Mouse (Mus musculus): ENCODE data around the gene Zbtb39. TPM values are rescaled to one million over a fixed set of nuclear protein-coding genes. Genes with fewer than 3 reads are reported as not detected.

Gene Zbtb39
- polyA plus RNA-seq, 1 experiment = 7.4 TPM

- no peak within 1 kb of the TSS for H3K4me3 ChIP-seq (ENCODE audit: control insufficient read depth, insufficient read depth, low read length)
- DNase-seq = no peak
- H3K4me1 ChIP-seq (replicated peaks; ENCODE audit: control insufficient read depth, insufficient read depth, low read length) = no peaks in the 10 kb centered on the region
- no peaks in the 10 kb centered on the region for H3K36me3 ChIP-seq (ENCODE audit: control insufficient read depth, insufficient read depth, low read length)
- 71% methylated on average over 2 of the region's 2 CpGs for WGBS
- no peaks in the 10 kb centered on the region for H3K27me3 ChIP-seq (ENCODE audit: control insufficient read depth, insufficient read depth, low read length)
- TF ChIP-seq CTCF (IDR thresholded peaks at IDR 0.05; ENCODE audit: borderline replicate concordance, control insufficient read depth, extremely low read depth, insufficient read depth, low read length, poor library complexity) = no peak
- TF ChIP-seq POLR2A (IDR thresholded peaks at IDR 0.05; ENCODE audit: control insufficient read depth, extremely low read depth, insufficient read depth, low read length, poor library complexity) = no peak
- H3K27ac ChIP-seq (ENCODE audit: control insufficient read depth, insufficient read depth, low read length) = no peak within 1 kb of the TSS
Measured at GRCm38 (mm10) chr10:127704766-127705220, 34.5 kb upstream of the Zbtb39 start, which contains the start of gene Myo1a. Myo1a (plus strand) TSS chr10:127705170.

GRCm38 (mm10) chr10:127705783-127706182 is 33.6 kb upstream of the Zbtb39 start:
- Histone ChIP-seq H3K36me3 (ENCODE audit: control insufficient read depth, insufficient read depth, low read length) (no peaks in the 10 kb centered on the region), H3K27ac (ENCODE audit: control insufficient read depth, insufficient read depth, low read length) (no peak overlapping the region), H3K4me1 (replicated peaks; ENCODE audit: control insufficient read depth, insufficient read depth, low read length) (no peaks in the 10 kb centered on the region), H3K27me3 (ENCODE audit: control insufficient read depth, insufficient read depth, low read length) (no peaks in the 10 kb centered on the region), H3K4me3 (ENCODE audit: control insufficient read depth, insufficient read depth, low read length) (no peak overlapping the region)
- no peak for DNase-seq
- WGBS = 71% methylated on average over 4 of the region's 4 CpGs
- TF ChIP-seq CTCF (IDR thresholded peaks at IDR 0.05; ENCODE audit: borderline replicate concordance, control insufficient read depth, extremely low read depth, insufficient read depth, low read length, poor library complexity) (no peak), POLR2A (IDR thresholded peaks at IDR 0.05; ENCODE audit: control insufficient read depth, extremely low read depth, insufficient read depth, low read length, poor library complexity) (no peak)

GRCm38 (mm10) chr10:127707721-127708120 is 31.6 kb upstream of the Zbtb39 start:
- 90% methylated on average over 7 of the region's 7 CpGs for WGBS
- no peaks in the 10 kb centered on the region for H3K4me1 ChIP-seq (replicated peaks; ENCODE audit: control insufficient read depth, insufficient read depth, low read length)
- TF ChIP-seq CTCF (IDR thresholded peaks at IDR 0.05; ENCODE audit: borderline replicate concordance, control insufficient read depth, extremely low read depth, insufficient read depth, low read length, poor library complexity) (no peak), POLR2A (IDR thresholded peaks at IDR 0.05; ENCODE audit: control insufficient read depth, extremely low read depth, insufficient read depth, low read length, poor library complexity) (no peak)
- no peaks in the 10 kb centered on the region for H3K36me3 ChIP-seq (ENCODE audit: control insufficient read depth, insufficient read depth, low read length)
- no peak for DNase-seq
- no peak overlapping the region for H3K27ac ChIP-seq (ENCODE audit: control insufficient read depth, insufficient read depth, low read length)
- H3K27me3 ChIP-seq (ENCODE audit: control insufficient read depth, insufficient read depth, low read length) = no peaks in the 10 kb centered on the region
- H3K4me3 ChIP-seq (ENCODE audit: control insufficient read depth, insufficient read depth, low read length) = no peak overlapping the region

- H3K36me3 ChIP-seq (ENCODE audit: control insufficient read depth, insufficient read depth, low read length) = no peaks in the 10 kb centered on the region
- H3K27ac ChIP-seq (ENCODE audit: control insufficient read depth, insufficient read depth, low read length) = no peak overlapping the region
- no peak for DNase-seq
- TF ChIP-seq CTCF (IDR thresholded peaks at IDR 0.05; ENCODE audit: borderline replicate concordance, control insufficient read depth, extremely low read depth, insufficient read depth, low read length, poor library complexity) (no peak), POLR2A (IDR thresholded peaks at IDR 0.05; ENCODE audit: control insufficient read depth, extremely low read depth, insufficient read depth, low read length, poor library complexity) (no peak)
- H3K4me3 ChIP-seq (ENCODE audit: control insufficient read depth, insufficient read depth, low read length) = no peak overlapping the region
- no peaks in the 10 kb centered on the region for H3K27me3 ChIP-seq (ENCODE audit: control insufficient read depth, insufficient read depth, low read length)
- no peaks in the 10 kb centered on the region for H3K4me1 ChIP-seq (replicated peaks; ENCODE audit: control insufficient read depth, insufficient read depth, low read length)
- 85% methylated on average over 3 of the region's 3 CpGs for WGBS
Measured at GRCm38 (mm10) chr10:127708850-127709370, 30.4 kb upstream of the Zbtb39 start.

- no peaks in the 10 kb centered on the region for H3K27me3 ChIP-seq (ENCODE audit: control insufficient read depth, insufficient read depth, low read length)
Measured at GRCm38 (mm10) chr10:127710331-127710730, 29.0 kb upstream of the Zbtb39 start.

GRCm38 (mm10) chr10:127712736-127713135 is 26.6 kb upstream of the Zbtb39 start:
- Histone ChIP-seq H3K4me1 (replicated peaks; ENCODE audit: control insufficient read depth, insufficient read depth, low read length) (no peaks in the 10 kb centered on the region), H3K36me3 (ENCODE audit: control insufficient read depth, insufficient read depth, low read length) (no peaks in the 10 kb centered on the region), H3K27me3 (ENCODE audit: control insufficient read depth, insufficient read depth, low read length) (no peaks in the 10 kb centered on the region), H3K27ac (ENCODE audit: control insufficient read depth, insufficient read depth, low read length) (no peak overlapping the region), H3K4me3 (ENCODE audit: control insufficient read depth, insufficient read depth, low read length) (no peak overlapping the region)
- TF ChIP-seq CTCF (IDR thresholded peaks at IDR 0.05; ENCODE audit: borderline replicate concordance, control insufficient read depth, extremely low read depth, insufficient read depth, low read length, poor library complexity) (no peak), POLR2A (IDR thresholded peaks at IDR 0.05; ENCODE audit: control insufficient read depth, extremely low read depth, insufficient read depth, low read length, poor library complexity) (no peak)
- no peak for DNase-seq
- WGBS = 91% methylated on average over 6 of the region's 6 CpGs

More at GRCm38 (mm10) chr10:127710331-127710730, 29.0 kb upstream of the Zbtb39 start:
- H3K36me3 ChIP-seq (ENCODE audit: control insufficient read depth, insufficient read depth, low read length) = no peaks in the 10 kb centered on the region
- H3K4me3 ChIP-seq (ENCODE audit: control insufficient read depth, insufficient read depth, low read length) = no peak overlapping the region
- TF ChIP-seq CTCF (IDR thresholded peaks at IDR 0.05; ENCODE audit: borderline replicate concordance, control insufficient read depth, extremely low read depth, insufficient read depth, low read length, poor library complexity) (no peak), POLR2A (IDR thresholded peaks at IDR 0.05; ENCODE audit: control insufficient read depth, extremely low read depth, insufficient read depth, low read length, poor library complexity) (no peak)
- H3K4me1 ChIP-seq (replicated peaks; ENCODE audit: control insufficient read depth, insufficient read depth, low read length) = no peaks in the 10 kb centered on the region
- WGBS = 89% methylated on average over 13 of the region's 13 CpGs
- no peak overlapping the region for H3K27ac ChIP-seq (ENCODE audit: control insufficient read depth, insufficient read depth, low read length)
- DNase-seq = no peak

Measured in thymus, adult 2 months (tissue).